Mouse (Mus musculus): Measurements from ENCODE around the gene Pacsin2.

- TF ChIP-seq CTCF (IDR thresholded peaks at IDR 0.05; ENCODE audit: borderline replicate concordance, insufficient read depth, low read depth, low read length) (no peak), POLR2A (IDR thresholded peaks at IDR 0.05; ENCODE audit: borderline replicate concordance, insufficient read depth, low read length) (no peak)
These were observed 6.9 kb downstream of the Pacsin2 start for GRCm38 (mm10) chr15:83457541-83457940.

All from cerebellum, adult 2 months (tissue).